Mouse (Mus musculus) heart, adult 2 months (tissue): ENCODE measurements around the gene Kcnj14. TPM values are rescaled to one million over a fixed set of nuclear protein-coding genes. Genes with fewer than 3 reads are reported as not detected.

Source experiments
- DNase-seq, 2 experiments: peaks; one replicate each; pipeline ENCODE4 v3.0.0; 2021
- H3K27ac ChIP-seq: fragments of 200-600 bp; 2 replicates; pipeline ENCODE4 v1.8.1; 2022
- H3K27me3 ChIP-seq: fragments of 200-500 bp; 2 replicates; pipeline ENCODE4 v1.6.1; 2012; ENCODE audit warnings: mild to moderate bottlenecking, low read length, inconsistent platforms, mixed read lengths; ENCODE audit not compliant: control insufficient read depth, insufficient read depth
- H3K36me3 ChIP-seq: fragments of 200-500 bp; 2 replicates; pipeline ENCODE4 v1.6.1; 2012; ENCODE audit warnings: low read length, inconsistent platforms; ENCODE audit not compliant: control insufficient read depth, insufficient read depth
- H3K4me1 ChIP-seq: fragments of 200-500 bp; 2 replicates; pipeline ENCODE4 v1.6.1; 2011; ENCODE audit warnings: low read length; ENCODE audit not compliant: control insufficient read depth, insufficient read depth
- H3K4me3 ChIP-seq: fragments of 200-600 bp; 2 replicates; pipeline ENCODE4 v1.8.1; 2022
- H3K79me2 ChIP-seq: fragments of 200-500 bp; replicated peaks from 2 replicates; pipeline ENCODE4 v1.6.1; 2012; ENCODE audit warnings: mild to moderate bottlenecking, inconsistent platforms, low read length, moderate library complexity, mixed read lengths; ENCODE audit not compliant: control insufficient read depth, insufficient read depth
- H3K9ac ChIP-seq: fragments of 200-500 bp; 2 replicates; pipeline ENCODE4 v1.6.1; 2012; ENCODE audit warnings: low read depth, mild to moderate bottlenecking, control low read depth, inconsistent platforms, low read length, mixed read lengths
- CTCF ChIP-seq: fragments of 200-600 bp; IDR thresholded peaks from 2 replicates; pipeline ENCODE4 v1.8.1; 2022; ENCODE audit warnings: antibody characterized with exemption, mild to moderate bottlenecking, moderate library complexity
- EP300 ChIP-seq: fragments of 200-500 bp; IDR thresholded peaks from 2 replicates; pipeline ENCODE4 v1.6.1; 2011; ENCODE audit warnings: low read depth, low read length, control low read depth; ENCODE audit not compliant: insufficient read depth
- POLR2A ChIP-seq: fragments of 200-500 bp; IDR thresholded peaks from 2 replicates; pipeline ENCODE4 v1.6.1; 2011; ENCODE audit warnings: mild to moderate bottlenecking, low read depth, low read length, control low read depth; ENCODE audit not compliant: insufficient read depth
- WGBS: fragments of 180-500 bp; shearing (Covaris S2); methylation state at CpG from one replicate; pipeline ENCODE4 v1.1.7; 2018; 5-methylcytosine and 5-hydroxymethylcytosine counted together
- intact Hi-C: fragments of 180-260 bp; cut with DNase I; formaldehyde crosslinking; loops from one replicate; pipeline ENCODE4 v1.15.1; 2025
- polyA plus RNA-seq: library from polyadenylated mRNA; depleted of rRNA; stranded (reverse); fragments of >200 nt; gene quantifications from 2 replicates; pipeline ENCODE4 v1.2.3, GENCODE M21; 2012
- total RNA-seq, 2 experiments: library from RNA; stranded (reverse); gene quantifications; 2 replicates each; pipeline ENCODE4 v1.2.3; 2021

The Kcnj14 gene
- total and polyA plus RNA-seq, 3 experiments: 0.66 to 0.89 (median 0.78) TPM

DNA sequence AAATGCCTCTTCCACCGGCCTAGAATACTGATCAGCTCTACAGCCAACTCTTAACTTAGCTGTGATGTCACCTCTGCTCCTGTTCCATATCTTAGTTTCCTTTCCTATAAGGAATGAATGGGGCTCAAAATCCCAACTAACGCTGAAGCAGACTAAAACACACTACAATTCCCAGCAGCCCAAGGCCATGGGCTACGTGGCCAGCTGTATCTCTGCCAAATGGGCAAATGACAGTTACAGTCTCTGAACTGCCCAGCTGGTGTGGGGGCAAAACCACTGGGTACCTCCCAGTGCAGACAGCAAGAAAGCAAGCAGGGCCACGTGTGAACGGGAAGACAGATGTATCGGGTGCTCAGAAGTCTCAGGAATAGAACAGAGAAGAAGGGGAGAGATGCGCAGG lies 2.0 kb upstream of the Kcnj14 start:
- H3K27me3 ChIP-seq: no peaks in the 10 kb centered on the region
- 76% methylated on average over 7 of the region's 7 CpGs for WGBS
- H3K4me1 ChIP-seq: peaks cover 4% of the 10 kb centered on the region; the same call in 1 of the 2 replicates
- no peak overlapping the region for H3K9ac ChIP-seq
- intact Hi-C loops: no loop called here
- H3K27ac ChIP-seq: no peak overlapping the region
- no peaks in the 10 kb centered on the region; the same call in 1 of the 2 replicates for H3K79me2 ChIP-seq
- TF ChIP-seq EP300 (no peak), POLR2A (no peak), CTCF (no peak)
- H3K4me3 ChIP-seq: no peak overlapping the region
- H3K36me3 ChIP-seq: no peaks in the 10 kb centered on the region
- no peak for DNase-seq

DNA sequence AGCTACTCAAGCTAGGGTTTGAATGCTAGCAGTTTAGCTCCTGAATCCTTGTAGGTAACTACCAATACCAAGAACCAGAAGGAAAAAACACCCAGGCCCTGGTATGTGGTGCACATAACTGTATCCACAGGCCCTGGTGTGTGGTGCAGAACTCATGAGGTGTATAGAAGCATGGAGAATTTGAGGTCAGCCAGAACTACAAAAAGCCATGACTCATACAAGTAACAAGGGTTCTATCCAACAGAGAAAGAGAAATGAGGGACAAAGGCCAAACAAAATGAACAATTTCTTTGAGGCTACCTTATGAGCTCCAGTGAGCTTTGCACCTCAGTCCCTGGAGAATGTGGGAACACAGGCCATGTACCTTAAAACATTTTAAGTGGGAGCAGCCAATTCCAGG lies 3.7 kb downstream of the Kcnj14 start:
- no peak for DNase-seq
- Histone ChIP-seq H3K36me3 (no peaks in the 10 kb centered on the region), H3K4me1 (no peaks in the 10 kb centered on the region), H3K9ac (no peak overlapping the region), H3K4me3 (no peak overlapping the region), H3K27ac (no peak overlapping the region), H3K27me3 (no peaks in the 10 kb centered on the region), H3K79me2 (no peaks in the 10 kb centered on the region)
- TF ChIP-seq EP300 (no peak), POLR2A (no peak), CTCF (no peak)
- intact Hi-C loops: no loop called here

DNA sequence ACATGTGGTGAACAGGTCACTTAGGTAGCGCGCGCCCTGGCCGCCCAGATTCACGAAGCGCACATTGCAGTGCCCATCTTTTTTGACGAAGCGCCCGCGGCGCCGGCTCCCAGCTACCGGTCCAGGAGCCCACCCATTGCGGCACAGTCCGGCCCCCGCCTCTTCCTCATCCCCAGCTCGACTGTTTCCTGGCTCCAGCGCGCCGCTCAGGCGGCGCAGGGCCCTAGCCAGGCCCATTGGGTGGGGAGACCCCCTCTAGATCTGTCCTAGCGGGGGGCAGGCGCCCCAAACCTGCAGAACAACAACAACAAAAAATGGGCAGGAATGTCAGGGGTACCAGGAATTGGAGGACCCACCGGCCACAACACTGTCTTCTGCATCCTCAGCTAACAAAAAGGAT lies 4.7 kb downstream of the Kcnj14 start:
- no peaks in the 10 kb centered on the region for H3K27me3 ChIP-seq
- TF ChIP-seq POLR2A (no peak), CTCF (no peak), EP300 (no peak)
- no peak for DNase-seq
- 0 out of 2 replicates have a peak, but pooled peaks cover under 1% of the 10 kb centered on the region for H3K4me1 ChIP-seq
- H3K4me3 ChIP-seq: no peak overlapping the region
- H3K9ac ChIP-seq: no peak overlapping the region
- H3K36me3 ChIP-seq: no peaks in the 10 kb centered on the region
- H3K79me2 ChIP-seq: no peaks in the 10 kb centered on the region
- H3K27ac ChIP-seq: no peak overlapping the region
- intact Hi-C loops: loop anchor here (10.0 kb wide), 1 partner anchor 1075 kb away; the partner anchor contains the start of gene Vrk3
- 7% methylated on average over 25 of the region's 25 CpGs for WGBS

DNA sequence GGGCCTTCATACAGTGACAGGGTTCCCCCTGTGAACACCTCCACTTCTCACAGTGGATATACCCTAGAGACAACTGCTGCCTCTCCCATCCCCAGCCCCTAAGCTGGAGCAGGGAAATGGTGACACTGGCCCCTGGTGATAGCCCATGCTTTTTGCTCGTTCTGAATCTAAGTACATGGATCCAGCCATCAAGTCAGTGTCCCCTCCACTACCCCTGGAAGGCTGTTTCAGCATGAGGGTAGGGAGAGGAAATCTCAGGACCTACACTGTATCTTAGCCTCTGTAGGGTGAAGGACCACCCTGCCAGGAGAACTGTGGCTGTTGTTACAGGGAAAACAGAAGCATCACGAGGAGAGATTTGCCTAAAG lies 8.6 kb downstream of the Kcnj14 start:
- H3K36me3 ChIP-seq: peaks cover 4% of the 10 kb centered on the region
- H3K27ac ChIP-seq: no peak overlapping the region
- H3K4me1 ChIP-seq: peaks cover 6% of the 10 kb centered on the region
- no peaks in the 10 kb centered on the region for H3K79me2 ChIP-seq
- intact Hi-C loops: loop anchor here (10.0 kb wide), 1 partner anchor 1071 kb away; the partner anchor contains the start of gene Vrk3
- no peak for TF ChIP-seq EP300
- no peak for TF ChIP-seq POLR2A
- no peak for TF ChIP-seq CTCF
- H3K9ac ChIP-seq: no peak overlapping the region
- no peak for DNase-seq
- 66% methylated on average over 2 of the region's 2 CpGs for WGBS
- H3K27me3 ChIP-seq: no peaks in the 10 kb centered on the region
- H3K4me3 ChIP-seq: no peak overlapping the region

DNA sequence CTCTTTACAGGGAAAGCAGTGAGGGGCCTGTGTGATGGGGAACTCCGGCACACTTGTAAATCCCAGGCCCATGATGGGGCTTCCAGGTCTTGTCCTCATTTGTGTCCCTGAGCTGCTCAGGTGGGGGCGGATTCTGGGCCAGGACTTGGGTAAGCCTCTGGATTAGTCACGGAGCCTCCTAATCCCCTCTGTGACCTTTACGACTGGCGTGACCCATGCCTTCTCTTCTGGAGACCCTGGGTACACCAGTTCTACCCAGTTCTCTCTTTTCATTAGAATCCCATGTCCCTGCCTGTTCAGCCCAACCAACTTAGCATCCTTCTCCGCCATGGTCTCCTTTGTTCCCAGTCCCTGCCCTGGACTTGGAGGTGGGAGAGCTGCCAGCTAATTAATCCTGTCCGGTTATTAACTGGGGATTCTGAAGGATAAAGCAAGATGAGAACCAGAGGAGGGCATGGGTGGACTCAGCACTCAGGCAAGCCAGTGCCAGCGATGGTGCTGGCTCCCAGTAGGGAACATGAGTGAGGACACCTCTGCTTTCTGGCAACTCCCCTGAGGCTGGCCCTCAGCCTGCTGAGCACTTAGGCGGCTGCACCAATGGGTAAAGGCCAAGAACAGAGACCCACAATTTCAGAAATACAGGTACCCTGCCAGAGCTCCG lies 9.1 kb downstream of the Kcnj14 start:
- Histone ChIP-seq H3K79me2 (no peaks in the 10 kb centered on the region), H3K4me3 (no peak overlapping the region), H3K9ac (no peak overlapping the region), H3K36me3 (peaks cover 4% of the 10 kb centered on the region), H3K27me3 (no peaks in the 10 kb centered on the region), H3K4me1 (peaks cover 6% of the 10 kb centered on the region), H3K27ac (no peak overlapping the region)
- no peak for TF ChIP-seq EP300
- TF ChIP-seq CTCF: no peak
- DNase-seq: no peak
- WGBS: 75% methylated on average over 10 of the region's 10 CpGs
- intact Hi-C loops: loop anchor here (10.0 kb wide), 1 partner anchor 1071 kb away; the partner anchor contains the start of gene Vrk3

DNA sequence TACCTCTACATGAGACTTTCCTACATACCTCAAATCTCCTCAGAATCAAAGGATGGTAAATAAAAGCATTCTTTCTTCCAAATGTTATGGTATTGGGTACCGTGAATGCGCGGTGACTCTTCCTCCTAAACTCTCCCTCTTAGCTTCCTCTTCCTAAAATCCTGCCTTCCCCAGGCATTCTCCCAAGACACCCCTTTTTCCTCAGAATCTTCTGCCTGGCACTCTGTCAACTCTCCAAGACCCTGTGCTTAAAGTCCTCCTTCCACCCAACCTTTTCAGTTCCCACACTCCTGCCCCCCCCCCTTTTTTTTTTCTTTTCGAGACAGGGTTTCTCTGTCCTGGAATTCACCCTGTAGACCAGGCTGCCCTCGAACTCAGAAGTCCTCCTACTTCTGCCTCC lies 9.7 kb downstream of the Kcnj14 start:
- TF ChIP-seq POLR2A (no peak), EP300 (no peak), CTCF (no peak)
- no peaks in the 10 kb centered on the region for H3K27me3 ChIP-seq
- DNase-seq: no peak
- peaks cover 6% of the 10 kb centered on the region for H3K4me1 ChIP-seq
- 8% methylated on average over 5 of the region's 5 CpGs for WGBS
- H3K27ac ChIP-seq: no peak overlapping the region
- no peak overlapping the region for H3K9ac ChIP-seq
- 0 out of 2 replicates have a peak overlapping the region, but pooled peaks have one; percentile 2 for H3K4me3 ChIP-seq
- peaks cover 4% of the 10 kb centered on the region for H3K36me3 ChIP-seq
- intact Hi-C loops: loop anchor here (10.0 kb wide), 1 partner anchor 1070 kb away; the partner anchor contains the start of gene Vrk3
- H3K79me2 ChIP-seq: no peaks in the 10 kb centered on the region
